Mouse (Mus musculus): Measurements from ENCODE around the gene Adamts9. TPM values are rescaled to one million over a fixed set of nuclear protein-coding genes. Genes with fewer than 3 reads are reported as not detected.

Gene Adamts9
- polyA plus RNA-seq, 1 experiment from 2014 or later = 4.9 TPM

- ATAC-seq (replicated peaks; ENCODE audit: insufficient number of reproducible peaks, low FRiP score, low TSS enrichment, low read depth) = no peak
- WGBS = 3% methylated on average over 14 of the region's 14 CpGs
- Histone ChIP-seq H3K4me3 (ENCODE audit: low read depth, low read length) (peak overlapping the region; percentile 44), H3K9me3 (replicated peaks; ENCODE audit: control insufficient read depth, low read length) (no peaks in the 10 kb centered on the region; the same call in 1 of the 2 replicates), H3K9ac (replicated peaks; ENCODE audit: low read length) (peak overlapping the region; percentile 61; the same call in 1 of the 2 replicates), H3K4me2 (ENCODE audit: low read depth, low read length) (peak overlapping the region; percentile 87), H3K27ac (replicated peaks; ENCODE audit: low read depth, low read length) (no peak overlapping the region), H3K36me3 (replicated peaks; ENCODE audit: control insufficient read depth, insufficient read depth, low read depth, low read length) (no peaks in the 10 kb centered on the region), H3K27me3 (ENCODE audit: control insufficient read depth, insufficient read depth, low read length) (peaks cover 3% of the 10 kb centered on the region), H3K4me1 (ENCODE audit: control insufficient read depth, insufficient read depth, low read length) (no peaks in the 10 kb centered on the region; the same call in 1 of the 2 replicates)
- DNase-seq (ENCODE audit: low spot score) = peak; percentile 20
These were observed 875 bp upstream of the Adamts9 start for GRCm38 (mm10) chr6:92944048-92944685.

DNA sequence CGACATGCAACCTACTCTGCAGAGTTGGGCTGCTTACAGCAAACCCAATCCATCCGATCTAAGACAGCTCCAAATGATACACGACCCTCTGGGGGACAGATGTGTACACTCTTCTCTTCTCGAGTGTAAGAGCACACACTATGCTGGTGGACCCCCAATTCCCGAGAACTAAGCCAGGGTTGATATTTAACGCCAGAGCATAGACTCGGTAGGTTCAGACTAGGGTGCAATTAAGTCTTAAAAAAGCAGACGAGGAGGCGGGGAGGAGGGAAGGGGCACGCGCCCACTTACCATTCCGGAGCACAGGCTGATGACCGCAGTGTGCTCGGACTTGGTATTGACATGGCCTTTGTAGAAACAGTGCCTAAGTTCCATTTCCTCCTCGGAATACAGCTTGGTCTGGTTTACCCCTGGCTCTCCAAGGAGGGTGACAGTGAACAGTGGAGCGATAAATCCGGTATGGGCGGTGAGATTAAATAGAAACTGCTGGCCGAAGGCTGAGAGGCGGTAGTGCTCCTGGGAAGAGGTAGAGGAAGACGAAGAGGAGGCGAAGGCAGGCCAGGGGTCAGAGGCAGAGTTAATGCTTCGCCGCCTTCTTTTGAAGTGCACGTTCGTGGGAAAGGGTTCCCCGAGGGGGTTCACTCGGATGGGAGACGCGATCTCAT is 1.4 kb downstream of the Adamts9 start:
- under 1% methylated on average over 30 of the region's 30 CpGs for WGBS
- Histone ChIP-seq H3K4me3 (ENCODE audit: low read depth, low read length) (peak overlapping the region; percentile 44), H3K4me2 (ENCODE audit: low read depth, low read length) (peak overlapping the region; percentile 87), H3K27ac (replicated peaks; ENCODE audit: low read depth, low read length) (0 out of 2 replicates have a peak overlapping the region, but pooled peaks have one; percentile 8), H3K27me3 (ENCODE audit: control insufficient read depth, insufficient read depth, low read length) (peaks cover 3% of the 10 kb centered on the region), H3K36me3 (replicated peaks; ENCODE audit: control insufficient read depth, insufficient read depth, low read depth, low read length) (no peaks in the 10 kb centered on the region), H3K9ac (replicated peaks; ENCODE audit: low read length) (peak overlapping the region; percentile 22), H3K9me3 (replicated peaks; ENCODE audit: control insufficient read depth, low read length) (no peaks in the 10 kb centered on the region), H3K4me1 (ENCODE audit: control insufficient read depth, insufficient read depth, low read length) (no peaks in the 10 kb centered on the region; the same call in 1 of the 2 replicates)
- ATAC-seq (replicated peaks; ENCODE audit: insufficient number of reproducible peaks, low FRiP score, low TSS enrichment, low read depth) = peak; percentile 5; the same call in 1 of the 2 replicates
- peak; percentile 39 for DNase-seq (ENCODE audit: low spot score)

- Histone ChIP-seq H3K4me1 (ENCODE audit: control insufficient read depth, insufficient read depth, low read length) (no peaks in the 10 kb centered on the region; the same call in 1 of the 2 replicates), H3K9ac (replicated peaks; ENCODE audit: low read length) (peak overlapping the region; percentile 22), H3K9me3 (replicated peaks; ENCODE audit: control insufficient read depth, low read length) (no peaks in the 10 kb centered on the region), H3K4me3 (ENCODE audit: low read depth, low read length) (peak overlapping the region; percentile 44), H3K36me3 (replicated peaks; ENCODE audit: control insufficient read depth, insufficient read depth, low read depth, low read length) (no peaks in the 10 kb centered on the region), H3K27ac (replicated peaks; ENCODE audit: low read depth, low read length) (0 out of 2 replicates have a peak overlapping the region, but pooled peaks have one; percentile 8), H3K27me3 (ENCODE audit: control insufficient read depth, insufficient read depth, low read length) (peaks cover 3% of the 10 kb centered on the region), H3K4me2 (ENCODE audit: low read depth, low read length) (peak overlapping the region; percentile 87)
- WGBS = 0% methylated on average over 21 of the region's 21 CpGs
- ATAC-seq (replicated peaks; ENCODE audit: insufficient number of reproducible peaks, low FRiP score, low TSS enrichment, low read depth) (peak; percentile 70), DNase-seq (ENCODE audit: low spot score) (peak; percentile 87)
These were observed 2.0 kb downstream of the Adamts9 start for GRCm38 (mm10) chr6:92941281-92941731.

GRCm38 (mm10) chr6:92940191-92941131 is 2.8 kb downstream of the Adamts9 start:
- no peaks in the 10 kb centered on the region for H3K36me3 ChIP-seq (replicated peaks; ENCODE audit: control insufficient read depth, insufficient read depth, low read depth, low read length)
- H3K27me3 ChIP-seq (ENCODE audit: control insufficient read depth, insufficient read depth, low read length) = peaks cover 3% of the 10 kb centered on the region
- DNase-seq (ENCODE audit: low spot score) = peak; percentile 70
- no peak overlapping the region for H3K27ac ChIP-seq (replicated peaks; ENCODE audit: low read depth, low read length)
- 0 out of 2 replicates have a peak, but pooled peaks have one; percentile 0 for ATAC-seq (replicated peaks; ENCODE audit: insufficient number of reproducible peaks, low FRiP score, low TSS enrichment, low read depth)
- no peaks in the 10 kb centered on the region for H3K9me3 ChIP-seq (replicated peaks; ENCODE audit: control insufficient read depth, low read length)
- peak overlapping the region; percentile 45 for H3K9ac ChIP-seq (replicated peaks; ENCODE audit: low read length)
- H3K4me1 ChIP-seq (ENCODE audit: control insufficient read depth, insufficient read depth, low read length) = no peaks in the 10 kb centered on the region; the same call in 1 of the 2 replicates
- H3K4me2 ChIP-seq (ENCODE audit: low read depth, low read length) = peak overlapping the region; percentile 87
- WGBS = under 1% methylated on average over 37 of the region's 37 CpGs
- H3K4me3 ChIP-seq (ENCODE audit: low read depth, low read length) = peak overlapping the region; percentile 44

DNA sequence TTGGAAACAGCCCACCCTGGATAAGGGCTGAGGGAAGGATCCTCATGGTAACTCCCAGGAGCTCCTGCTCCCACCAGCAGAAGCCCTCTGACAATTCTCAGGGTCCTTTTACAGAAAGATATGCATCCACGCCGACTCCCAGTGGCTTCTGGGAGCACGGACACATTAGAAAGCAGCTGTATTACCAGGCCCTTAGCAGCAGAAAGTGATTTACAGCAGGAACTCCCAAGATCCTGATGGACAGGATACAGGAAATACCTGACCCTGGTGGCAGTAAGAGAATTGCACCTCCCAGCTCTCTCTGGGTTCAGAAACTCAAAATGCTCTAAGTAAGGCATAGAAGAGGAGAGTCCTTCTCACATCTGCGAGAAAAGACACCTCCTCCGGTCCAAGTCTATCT is 15.0 kb downstream of the Adamts9 start:
- no peak for DNase-seq (ENCODE audit: low spot score)
- WGBS = 78% methylated on average over 5 of the region's 5 CpGs
- Histone ChIP-seq H3K27me3 (ENCODE audit: control insufficient read depth, insufficient read depth, low read length) (no peaks in the 10 kb centered on the region), H3K36me3 (replicated peaks; ENCODE audit: control insufficient read depth, insufficient read depth, low read depth, low read length) (no peaks in the 10 kb centered on the region), H3K4me1 (ENCODE audit: control insufficient read depth, insufficient read depth, low read length) (no peaks in the 10 kb centered on the region), H3K9me3 (replicated peaks; ENCODE audit: control insufficient read depth, low read length) (no peaks in the 10 kb centered on the region), H3K9ac (replicated peaks; ENCODE audit: low read length) (no peak overlapping the region), H3K4me3 (ENCODE audit: low read depth, low read length) (no peak overlapping the region), H3K4me2 (ENCODE audit: low read depth, low read length) (no peak overlapping the region), H3K27ac (replicated peaks; ENCODE audit: low read depth, low read length) (no peak overlapping the region)
- no peak for ATAC-seq (replicated peaks; ENCODE audit: insufficient number of reproducible peaks, low FRiP score, low TSS enrichment, low read depth)

GRCm38 (mm10) chr6:92924536-92924935 is 18.8 kb downstream of the Adamts9 start:
- Histone ChIP-seq H3K4me2 (ENCODE audit: low read depth, low read length) (no peak overlapping the region), H3K9ac (replicated peaks; ENCODE audit: low read length) (no peak overlapping the region), H3K4me1 (ENCODE audit: control insufficient read depth, insufficient read depth, low read length) (no peaks in the 10 kb centered on the region), H3K9me3 (replicated peaks; ENCODE audit: control insufficient read depth, low read length) (no peaks in the 10 kb centered on the region), H3K36me3 (replicated peaks; ENCODE audit: control insufficient read depth, insufficient read depth, low read depth, low read length) (no peaks in the 10 kb centered on the region), H3K27me3 (ENCODE audit: control insufficient read depth, insufficient read depth, low read length) (no peaks in the 10 kb centered on the region), H3K27ac (replicated peaks; ENCODE audit: low read depth, low read length) (no peak overlapping the region), H3K4me3 (ENCODE audit: low read depth, low read length) (no peak overlapping the region)
- DNase-seq (ENCODE audit: low spot score) = no peak
- WGBS = 65% methylated on average over 8 of the region's 8 CpGs
- no peak for ATAC-seq (replicated peaks; ENCODE audit: insufficient number of reproducible peaks, low FRiP score, low TSS enrichment, low read depth)

- no peaks in the 10 kb centered on the region for H3K27me3 ChIP-seq (ENCODE audit: control insufficient read depth, insufficient read depth, low read length)
- no peak for ATAC-seq (replicated peaks; ENCODE audit: insufficient number of reproducible peaks, low FRiP score, low TSS enrichment, low read depth)
- H3K4me1 ChIP-seq (ENCODE audit: control insufficient read depth, insufficient read depth, low read length) = no peaks in the 10 kb centered on the region
- no peaks in the 10 kb centered on the region for H3K9me3 ChIP-seq (replicated peaks; ENCODE audit: control insufficient read depth, low read length)
- no peak overlapping the region for H3K4me2 ChIP-seq (ENCODE audit: low read depth, low read length)
- no peaks in the 10 kb centered on the region for H3K36me3 ChIP-seq (replicated peaks; ENCODE audit: control insufficient read depth, insufficient read depth, low read depth, low read length)
- H3K4me3 ChIP-seq (ENCODE audit: low read depth, low read length) = no peak overlapping the region
- DNase-seq (ENCODE audit: low spot score) = no peak
- WGBS = 47% methylated on average over 4 of the region's 4 CpGs
- H3K27ac ChIP-seq (replicated peaks; ENCODE audit: low read depth, low read length) = no peak overlapping the region
- no peak overlapping the region for H3K9ac ChIP-seq (replicated peaks; ENCODE audit: low read length)
These were observed 21.4 kb downstream of the Adamts9 start for GRCm38 (mm10) chr6:92921843-92922242.
